Mouse (Mus musculus) kidney, adult 8-10 months (tissue): ENCODE results near the gene Jade2.

Experiments
- DNase-seq, 2 experiments: peaks; one replicate each; pipeline ENCODE4 v3.0.0; 2022

The Jade2 gene

DNA sequence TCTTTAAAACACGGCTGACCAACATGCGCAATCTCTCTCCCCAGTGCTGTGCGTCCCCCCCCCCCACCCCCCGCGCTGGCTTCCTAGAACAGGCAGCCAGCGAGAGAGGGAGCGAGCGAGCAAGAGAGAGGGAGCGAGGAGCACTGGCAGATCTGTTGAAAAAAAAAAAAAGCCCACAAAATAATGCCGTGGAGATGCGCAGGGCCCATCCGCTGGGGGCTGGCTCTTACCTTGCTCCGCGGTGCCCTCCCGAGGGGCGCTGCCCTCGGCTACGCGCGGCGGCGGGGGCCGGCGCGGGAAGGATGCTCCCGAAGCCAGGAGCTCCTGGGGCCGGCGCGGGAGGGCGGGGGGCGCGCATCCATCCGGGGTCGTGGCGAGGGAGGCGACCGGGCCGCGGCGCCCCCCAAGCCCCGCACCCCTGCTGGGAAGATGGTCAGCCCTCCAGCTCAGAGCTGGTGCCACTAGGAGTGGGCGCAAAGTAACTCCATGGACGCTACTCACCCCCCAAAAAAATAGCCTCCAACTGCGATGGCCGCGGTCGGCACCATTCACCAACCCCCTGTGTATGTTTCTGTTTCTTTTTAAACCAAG lies at the start of gene Jade2:
Gene Jade2 (minus strand): TSS at position 573 of the 591 bp plus-strand sequence.
- peak; percentile 32 to 44 for DNase-seq

GRCm38 (mm10) chr11:51904224-51904623 lies 46.8 kb upstream of the Jade2 start:
- DNase-seq, result no peak

DNA sequence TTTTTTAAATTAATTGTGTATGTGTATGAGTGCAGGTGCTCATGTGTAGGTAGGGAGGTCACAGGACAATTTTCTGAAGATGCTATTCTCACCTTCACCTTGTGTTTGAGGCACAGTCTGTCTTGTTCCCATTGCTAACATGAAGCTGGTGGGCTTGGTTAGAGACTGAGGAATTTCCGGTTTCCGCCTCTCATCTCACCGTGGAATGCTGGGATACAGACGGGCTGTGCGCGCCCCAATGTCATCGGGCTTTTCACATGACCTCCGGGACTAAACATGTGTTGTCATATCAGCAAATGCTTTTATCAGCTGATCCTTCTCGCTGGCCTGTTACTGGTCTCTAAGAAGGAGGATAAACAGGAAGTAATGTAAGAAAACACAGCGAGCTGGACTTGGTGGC lies 42.2 kb upstream of the Jade2 start:
- no peak for DNase-seq

- DNase-seq, result no peak
These were observed 41.0 kb upstream of the Jade2 start for GRCm38 (mm10) chr11:51898326-51899080.

GRCm38 (mm10) chr11:51897311-51897710 lies 39.9 kb upstream of the Jade2 start:
- DNase-seq, result no peak

DNA sequence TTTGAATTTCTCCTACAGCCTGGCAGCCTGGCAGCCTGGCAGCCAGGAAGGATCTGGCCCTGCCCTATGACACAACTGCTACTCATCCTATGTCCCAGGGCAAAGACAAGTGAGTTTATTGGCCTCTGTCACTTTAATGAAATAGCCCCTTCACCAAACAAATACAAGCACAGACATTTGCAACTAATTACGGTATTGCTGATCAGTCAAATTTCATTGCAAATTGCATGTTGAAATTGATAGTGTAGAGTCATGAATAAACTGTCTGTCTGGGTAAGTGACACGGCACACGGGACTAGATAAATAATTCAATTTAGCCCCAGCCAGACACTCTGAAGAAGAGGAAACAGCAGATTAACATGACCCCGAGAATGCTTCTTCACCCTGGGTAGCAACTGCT lies 38.6 kb upstream of the Jade2 start:
- no peak for DNase-seq

- DNase-seq, result no peak
These were observed 28.2 kb upstream of the Jade2 start for GRCm38 (mm10) chr11:51885681-51886080.

DNA sequence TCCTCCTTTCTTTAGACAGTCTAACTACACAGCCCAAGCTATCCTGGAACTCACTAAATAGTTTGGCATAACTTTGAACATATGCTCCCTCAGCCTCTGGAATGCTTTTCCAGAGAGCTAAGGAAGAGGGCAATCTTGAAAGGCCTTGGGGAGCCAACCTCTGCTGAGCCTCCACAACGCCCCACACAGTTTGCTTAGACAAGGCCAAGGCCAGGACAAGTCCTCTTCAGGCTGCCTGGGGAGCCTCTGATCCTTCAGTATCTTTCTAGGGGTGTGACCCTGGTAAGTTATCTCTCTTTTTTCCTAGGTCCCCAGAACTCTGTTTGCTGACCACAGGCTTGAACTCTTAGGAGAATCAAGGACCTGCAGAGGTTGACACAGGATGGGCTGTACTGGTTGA lies 26.6 kb upstream of the Jade2 start:
- no peak for DNase-seq

- DNase-seq, result peak; percentile 62 to 71
These were observed 26.2 kb upstream of the Jade2 start for GRCm38 (mm10) chr11:51883670-51884069.

GRCm38 (mm10) chr11:51881776-51882175 lies 24.3 kb upstream of the Jade2 start:
- DNase-seq, result no peak

- DNase-seq, result no peak
These were observed 23.7 kb upstream of the Jade2 start for GRCm38 (mm10) chr11:51881041-51881730.

DNA sequence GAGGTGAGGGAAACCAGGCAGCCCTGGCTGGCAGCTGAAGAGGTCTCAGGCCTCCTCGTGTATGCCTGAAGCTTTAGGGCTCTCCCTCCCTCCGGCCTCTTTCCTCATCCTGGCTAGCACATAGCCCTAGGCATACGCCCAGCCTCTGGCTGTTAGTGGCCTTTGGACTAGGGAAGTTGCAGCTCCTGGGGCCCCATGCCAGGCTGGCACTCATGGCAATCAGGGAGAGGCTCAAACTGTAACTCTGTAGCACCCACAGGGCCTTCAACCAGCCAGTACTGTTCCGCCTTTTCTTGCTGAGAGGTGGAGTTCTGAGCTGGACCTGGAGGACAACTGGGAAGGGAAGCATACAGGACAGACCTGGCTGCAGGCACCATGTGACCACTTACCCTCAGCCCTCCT lies 19.5 kb upstream of the Jade2 start:
- DNase-seq, result peak; percentile 91 to 95

GRCm38 (mm10) chr11:51875792-51876195 lies 18.3 kb upstream of the Jade2 start:
- no peak for DNase-seq

- DNase-seq, result no peak
These were observed 17.6 kb upstream of the Jade2 start for GRCm38 (mm10) chr11:51875086-51875485.

DNA sequence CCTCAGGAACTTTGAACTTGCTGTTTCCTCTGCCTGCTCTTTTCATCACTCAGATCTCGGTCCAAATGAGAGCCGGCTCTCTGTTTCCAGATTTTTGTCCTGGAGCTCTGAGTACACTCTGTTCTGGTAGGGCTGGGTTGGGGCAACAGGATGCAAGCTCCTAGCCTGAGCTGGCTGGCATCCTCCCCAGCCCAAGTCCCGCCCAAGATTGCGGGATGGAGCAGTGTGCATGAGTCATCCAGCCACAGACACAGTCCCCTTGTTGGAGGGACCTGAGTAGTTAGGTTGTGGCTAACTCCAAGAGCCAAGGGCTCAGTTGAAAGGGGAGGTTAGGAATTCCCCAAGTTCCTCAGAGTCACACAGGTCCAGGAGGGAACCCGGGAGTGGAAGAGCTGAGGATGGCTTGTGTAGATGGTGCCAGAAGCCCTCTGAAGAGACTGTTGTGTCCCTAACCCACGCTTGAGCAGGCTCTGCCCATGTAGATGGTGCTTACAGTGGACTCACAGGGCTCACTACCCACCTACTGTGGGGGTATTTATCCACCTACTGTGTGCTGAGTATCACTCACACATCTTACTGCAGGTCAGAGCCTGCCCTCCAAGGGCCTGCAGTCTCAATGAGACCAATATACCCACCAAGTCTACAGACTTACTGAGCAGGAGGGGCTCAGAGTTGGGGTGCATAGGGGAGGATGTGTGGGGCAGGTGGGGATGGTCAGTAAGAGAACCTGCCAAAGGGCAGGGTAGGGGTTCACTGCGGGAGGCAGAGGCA lies 17.0 kb upstream of the Jade2 start:
- peak in 1 of 2 experiments; percentile 45 for DNase-seq

DNA sequence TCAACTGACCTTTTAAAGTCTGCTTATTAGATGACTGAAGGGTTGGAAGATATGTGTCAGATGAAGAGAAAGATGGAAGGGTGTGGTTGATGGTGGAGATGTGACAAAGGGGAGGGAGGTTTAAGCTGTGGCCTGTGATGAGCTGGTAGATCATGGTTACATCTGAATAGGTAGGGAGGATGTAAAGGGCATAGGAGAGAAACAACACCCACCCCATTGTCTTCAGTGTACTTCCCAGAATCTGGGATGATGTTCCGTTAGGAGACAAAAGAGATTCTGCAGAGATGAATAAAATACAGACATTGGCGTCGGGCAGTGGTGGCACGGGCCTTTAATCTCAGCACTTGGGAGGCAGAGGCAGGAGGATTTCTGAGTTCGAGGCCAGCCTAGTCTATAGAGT lies 15.7 kb upstream of the Jade2 start:
- DNase-seq, result no peak

DNA sequence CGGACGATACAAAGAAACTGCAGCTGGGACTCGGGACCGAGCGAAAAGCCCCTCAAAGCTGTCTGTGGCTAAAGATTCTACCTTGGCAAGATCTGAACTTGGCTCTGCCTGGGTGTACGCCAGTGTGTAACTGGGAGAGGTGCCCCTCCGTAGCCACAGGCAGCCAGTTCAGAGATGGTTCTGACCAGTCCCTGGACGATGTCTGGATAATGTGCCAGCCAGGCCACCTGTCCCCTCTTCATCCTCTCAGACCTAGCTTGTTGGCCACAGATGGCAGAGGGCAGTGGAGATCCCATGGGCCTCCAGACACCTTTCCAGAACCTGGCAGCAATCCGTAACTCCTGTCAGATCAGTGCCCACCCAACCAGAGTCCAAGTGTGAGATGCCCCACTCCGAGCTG lies 9.8 kb upstream of the Jade2 start:
- no peak for DNase-seq

GRCm38 (mm10) chr11:51866020-51866419 lies 8.6 kb upstream of the Jade2 start:
- no peak for DNase-seq

- no peak for DNase-seq
These were observed 3.2 kb upstream of the Jade2 start for GRCm38 (mm10) chr11:51860666-51861065.

GRCm38 (mm10) chr11:51859561-51859960 lies 2.1 kb upstream of the Jade2 start:
- DNase-seq, result peak; percentile 31 to 37

DNA sequence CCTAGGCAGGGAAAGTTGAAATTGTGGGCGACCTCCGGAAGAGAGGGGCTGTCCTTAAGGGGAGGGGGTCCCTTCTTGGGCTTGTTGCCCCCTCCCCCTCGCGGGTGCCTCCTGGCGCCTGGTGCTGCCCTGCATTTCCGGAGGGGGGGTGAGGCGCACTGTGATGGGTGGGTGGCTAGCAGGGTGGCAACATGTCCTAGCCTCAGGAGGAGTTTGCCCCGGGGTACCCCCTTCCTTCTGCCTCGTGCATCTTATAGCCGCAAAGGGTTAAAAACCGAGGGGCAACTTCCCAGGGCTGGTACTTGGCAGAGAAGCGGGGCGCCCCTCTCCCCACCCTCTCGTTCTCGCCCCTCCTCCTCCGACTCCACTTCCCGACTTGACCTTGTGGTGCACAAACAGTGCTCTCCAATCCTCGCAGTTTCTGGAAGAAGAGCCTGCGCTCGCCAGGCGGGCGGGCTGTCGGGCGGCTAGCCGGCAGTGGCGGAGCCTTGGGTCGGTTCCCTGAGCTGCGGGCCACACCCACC lies 1.1 kb upstream of the Jade2 start:
- DNase-seq, result peak; percentile 87

DNA sequence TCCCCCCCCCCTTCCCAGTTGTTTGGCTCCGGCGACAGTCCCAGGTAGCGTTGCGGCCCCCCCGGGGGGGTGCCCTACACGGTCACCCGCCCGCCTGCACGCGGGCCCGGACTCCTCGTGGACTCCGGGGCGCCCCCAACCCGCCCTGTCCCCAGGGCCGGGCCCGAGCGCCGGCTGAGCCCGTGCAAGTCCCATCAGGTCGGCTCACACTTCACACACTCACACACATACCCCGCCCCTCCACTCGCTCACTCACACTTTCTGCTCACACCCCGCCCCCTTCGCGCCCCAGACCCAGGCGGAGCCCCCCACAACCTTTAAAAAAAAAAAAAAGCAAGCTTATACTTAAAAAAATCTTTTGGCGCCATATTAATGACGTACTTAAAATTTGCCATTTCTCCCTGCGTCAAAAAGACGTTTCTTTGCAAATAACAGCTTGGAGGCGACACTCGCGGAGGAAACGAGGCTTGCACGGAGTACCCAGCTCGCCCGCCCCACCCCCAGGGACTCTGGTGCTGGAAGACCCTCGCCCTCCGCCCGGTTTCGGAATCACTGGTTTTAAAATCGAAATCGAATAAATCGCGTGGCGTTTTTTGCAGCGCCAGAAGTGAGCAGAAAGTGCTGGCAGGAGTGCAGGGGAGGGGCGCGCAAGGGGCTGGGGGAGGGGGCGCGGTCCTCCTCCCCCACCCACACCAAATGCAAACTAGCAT lies 520 bp upstream of the Jade2 start:
- DNase-seq, result peak; percentile 73 to 77
